Mouse (Mus musculus) adrenal gland, postnatal 36 days (tissue): Measurements from ENCODE around the gene Ptpru. TPM values are rescaled to one million over a fixed set of nuclear protein-coding genes. Genes with fewer than 3 reads are reported as not detected.

Experiments used
- total RNA-seq, 2 experiments: library from RNA; stranded (reverse); gene quantifications; 2 replicates each; pipeline ENCODE4 v1.2.3; 2021

Ptpru gene
- total RNA-seq, 2 experiments from 2014 or later, result 34.2 to 75.7 TPM

Other genes with a start within 250 kb of the Ptpru start
- 10 to 100 TPM; 83.5 to 85.4 TPM for gene Mecr, start 5.2 kb upstream of the Ptpru start, total RNA-seq
- 10 to 100 TPM; 59.3 to 63.3 TPM for gene Srsf4, start 35.3 kb upstream of the Ptpru start, total RNA-seq
- 1 to 10 TPM; 8.8 to 9.7 TPM for gene Tmem200b, start 83.5 kb upstream of the Ptpru start, total RNA-seq
- gene Gm10300, start 236.4 kb upstream of the Ptpru start, total RNA-seq, result under 1 TPM in 1 of 2 experiments, not detected in 1; 0.36 TPM
- 10 to 100 TPM; 45.8 to 63.6 TPM for gene Epb41, start 237.0 kb upstream of the Ptpru start, total RNA-seq